In the genomic region with DNA sequence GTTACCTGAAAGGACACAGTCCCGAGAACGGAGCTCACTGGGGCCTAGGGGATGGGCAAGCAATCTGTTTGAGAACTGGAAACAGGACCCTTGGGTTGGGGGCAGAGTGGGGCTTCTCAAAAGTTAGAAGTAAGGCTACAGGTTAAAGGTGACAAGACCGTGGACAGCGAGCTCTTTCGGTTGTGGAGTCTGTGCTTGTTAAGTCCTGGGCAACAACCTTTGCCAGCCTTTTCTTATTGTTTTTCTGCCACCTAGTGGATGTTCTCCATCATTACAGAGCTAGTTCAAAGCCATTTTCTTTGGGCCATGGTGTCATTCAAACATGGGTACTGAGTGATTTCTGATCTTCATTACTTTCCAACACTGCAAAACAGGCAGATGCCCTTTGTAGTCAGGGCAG, we compare ENCODE assay signal across 9 mouse cellular contexts. TPM values are rescaled to one million over a fixed set of nuclear protein-coding genes. Genes with fewer than 3 reads are reported as not detected.
A peak's percentile ranks its signal among the peaks of the same experiment; 100 is the strongest.
DNase-seq lines count a peak whose midpoint lies in the region; ATAC-seq lines count a peak whose summit lies in the region.
"Had no signal": no experiment of that assay in that cellular context is flagged by ENCODE, and none has a peak within 500 bp of the region (broad histone marks: within the 10 kb centered on the region; RNA-seq: fewer than 3 reads in every experiment).

No protein-coding gene starts in this region.

- peak; percentile 40; the same call in 1 of the 2 replicates for ATAC-seq in forebrain, embryonic 16.5 days

- intact Hi-C loops in left cerebral cortex, postnatal 14 days (cut with DNase I) = loop anchor here (1.0 to 10.0 kb wide), 2 partner anchors 232 to 414 kb away; partner anchors contain the start of genes C1qa and C1qc
- intact Hi-C loops in left cerebral cortex, postnatal 4 days (cut with DNase I) = loop anchor here (2.0 to 10.0 kb wide), 2 partner anchors 232 to 414 kb away; partner anchors contain the start of genes C1qa and C1qc

- no peaks in the 10 kb centered on the region for H3K27me3 ChIP-seq in forebrain, embryonic 16.5 days (replicated peaks; ENCODE audit: control insufficient read depth, insufficient read depth, low read length)
- no peaks in the 10 kb centered on the region for H3K27me3 ChIP-seq in forebrain, embryonic 10.5 days (ENCODE audit: poor library complexity, severe bottlenecking)
- H3K27me3 ChIP-seq: hindbrain, embryonic 15.5 days had no signal

- no peak overlapping the region for H3K4me2 ChIP-seq in forebrain, embryonic 16.5 days (ENCODE audit: low read length)
- H3K4me2 ChIP-seq: hindbrain, embryonic 15.5 days had no signal

- DNase-seq in forebrain, embryonic 10.5 days (ENCODE audit: extremely low spot score, low spot score) = no peak
- peak; percentile 60 to 66 for DNase-seq in left cerebral cortex, postnatal 14 days (ENCODE audit: low spot score in 2 of 2)
- no peak for DNase-seq in left cerebral cortex, postnatal 4 days
- DNase-seq in MN1 (ENCODE audit: low spot score) = peak; percentile 79
- DNase-seq in embryo, embryonic 11 days = peak; percentile 73
- DNase-seq in mesoderm, embryonic 11.5 days (ENCODE audit: low read depth, low spot score) = peak; percentile 59
- no peak for DNase-seq in spleen, postnatal 4 days (ENCODE audit: low spot score in 2 of 2)

- 0 out of 2 replicates have a peak, but pooled peaks cover 7% of the 10 kb centered on the region for H3K4me1 ChIP-seq in forebrain, embryonic 16.5 days (replicated peaks; ENCODE audit: control insufficient read depth, insufficient read depth, low read length)
- peaks cover 17% of the 10 kb centered on the region for H3K4me1 ChIP-seq in forebrain, embryonic 10.5 days

- H3K36me3 ChIP-seq in forebrain, embryonic 16.5 days (ENCODE audit: control insufficient read depth, insufficient read depth) = no peaks in the 10 kb centered on the region
- H3K36me3 ChIP-seq in forebrain, embryonic 10.5 days (replicated peaks) = peaks cover 6% of the 10 kb centered on the region
- H3K36me3 ChIP-seq: hindbrain, embryonic 15.5 days had no signal

- H3K9ac ChIP-seq in forebrain, embryonic 16.5 days (replicated peaks; ENCODE audit: low read depth, low read length) = no peak overlapping the region
- H3K9ac ChIP-seq: hindbrain, embryonic 15.5 days had no signal

- no peaks in the 10 kb centered on the region for H3K9me3 ChIP-seq in forebrain, embryonic 16.5 days (ENCODE audit: control insufficient read depth, low read length)
- no peaks in the 10 kb centered on the region for H3K9me3 ChIP-seq in forebrain, embryonic 10.5 days
- H3K9me3 ChIP-seq: hindbrain, embryonic 15.5 days had no signal

- no peak overlapping the region for H3K27ac ChIP-seq in forebrain, embryonic 16.5 days (ENCODE audit: low read length)
- no peak overlapping the region for H3K27ac ChIP-seq in forebrain, embryonic 10.5 days
- H3K27ac ChIP-seq: hindbrain, embryonic 15.5 days had no signal

- 49% methylated on average over 5 of the region's 5 CpGs for WGBS in forebrain, embryonic 16.5 days
- 69% methylated on average over 5 of the region's 5 CpGs for WGBS in forebrain, embryonic 10.5 days

- no peak overlapping the region for H3K4me3 ChIP-seq in forebrain, embryonic 16.5 days (replicated peaks; ENCODE audit: low read length)
- no peak overlapping the region for H3K4me3 ChIP-seq in forebrain, embryonic 10.5 days
- H3K4me3 ChIP-seq: hindbrain, embryonic 15.5 days had no signal

RNA-seq across cellular contexts. Expression of gene Wnt4, which starts 31.1 kb away (rescaled TPM):
- polyA plus RNA-seq in forebrain, embryonic 16.5 days (2015; fragmentation: Nextera tagmentation; extraction: Ambion mirVana) = 0.92 and 0.99 TPM in 2 replicates
- polyA plus RNA-seq in forebrain, embryonic 10.5 days (2016; fragmentation: Nextera tagmentation; extraction: Ambion mirVana) = 0.81 and 0.84 TPM in 2 replicates
- total RNA-seq in left cerebral cortex, postnatal 14 days (2021) = 10 to 100 TPM; 18.3 to 20.4 TPM
- total RNA-seq in left cerebral cortex, postnatal 4 days (2021) = 1 to 10 TPM; 7.5 to 7.7 TPM

RNA-seq across cellular contexts. Expression of gene Cdc42, which starts 49.1 kb away (rescaled TPM):
- 912 and 941 TPM in 2 replicates for polyA plus RNA-seq in forebrain, embryonic 16.5 days (2015; fragmentation: Nextera tagmentation; extraction: Ambion mirVana)
- 567 and 573 TPM in 2 replicates for polyA plus RNA-seq in forebrain, embryonic 10.5 days (2016; fragmentation: Nextera tagmentation; extraction: Ambion mirVana)
- 100 to 1,000 TPM; 412 to 432 TPM for total RNA-seq in left cerebral cortex, postnatal 14 days (2021)
- 100 to 1,000 TPM; 568 to 579 TPM for total RNA-seq in left cerebral cortex, postnatal 4 days (2021)

Comparison
In these comparisons a context has a peak if more than half of its experiments do, and no peak if none do; other contexts are left out.
1. DNase-seq: peak in left cerebral cortex, postnatal 14 days (2 of 2), MN1 (single experiment), embryo, embryonic 11 days (single experiment) and mesoderm, embryonic 11.5 days (single experiment); none in forebrain, embryonic 10.5 days (single experiment), left cerebral cortex, postnatal 4 days (single experiment) and spleen, postnatal 4 days (0 of 2).